Mouse (Mus musculus): ENCODE measurements at regions not wholly inside any gene's neighbourhood (a gene's known extent, or its start where the extent isn't known, plus 50 kb on each side); places are given as distances from the start of the nearest gene placed in this dataset.
"Not testable (repeated sequence)": the region's sequence is repeated elsewhere in the genome, so short reads cannot be mapped to it uniquely, and the experiment has no call there.

- Histone ChIP-seq H3K9ac (ENCODE audit: low read depth, low read length) (no peak overlapping the region), H3K9me3 (replicated peaks; ENCODE audit: control insufficient read depth, low read length) (no peaks in the 10 kb centered on the region), H3K27ac (ENCODE audit: low read depth, low read length) (no peak overlapping the region), H3K36me3 (ENCODE audit: control insufficient read depth, insufficient read depth, low read length) (no peaks in the 10 kb centered on the region), H3K4me1 (ENCODE audit: control insufficient read depth, insufficient read depth, low read length) (no peaks in the 10 kb centered on the region), H3K4me2 (no peak overlapping the region), H3K27me3 (ENCODE audit: control insufficient read depth, insufficient read depth, low read length) (no peaks in the 10 kb centered on the region), H3K4me3 (ENCODE audit: low read depth, low read length) (no peak overlapping the region)
- 58% methylated on average over 11 of the region's 11 CpGs for WGBS (ENCODE audit: insufficient replicate concordance)
- ATAC-seq (replicated peaks; ENCODE audit: insufficient number of reproducible peaks, low FRiP score, low TSS enrichment), result no peak
Measured at GRCm38 (mm10) chr15:59728817-59729560, 287.4 kb downstream of the 4933412E24Rik start.

DNA sequence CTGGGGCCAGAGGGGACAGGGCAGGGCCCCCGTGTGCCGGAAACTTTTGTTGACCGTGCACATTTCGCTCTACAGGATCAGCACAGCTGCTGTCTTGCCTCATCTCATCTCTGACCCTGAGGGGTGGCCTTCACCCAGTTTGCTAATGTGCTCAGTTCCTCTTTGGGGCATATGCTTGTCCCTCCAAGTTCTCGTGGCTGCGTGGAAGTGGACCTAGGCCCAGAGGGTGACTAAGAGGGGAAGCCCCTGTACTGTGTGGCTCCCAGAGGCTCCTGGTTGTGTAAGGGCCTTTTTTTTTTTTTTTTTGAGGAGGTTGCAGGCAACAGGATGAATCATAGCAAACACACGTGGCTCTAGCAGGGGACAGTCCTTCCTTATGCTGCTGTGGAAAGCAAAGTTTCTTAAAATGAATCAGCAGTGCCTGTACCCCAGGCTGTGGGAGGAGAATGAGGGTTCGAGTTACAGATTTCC lies 288.2 kb downstream of the 4933412E24Rik start:
- Histone ChIP-seq H3K4me1 (ENCODE audit: control insufficient read depth, insufficient read depth, low read length) (no peaks in the 10 kb centered on the region), H3K4me2 (no peak overlapping the region), H3K36me3 (ENCODE audit: control insufficient read depth, insufficient read depth, low read length) (no peaks in the 10 kb centered on the region), H3K9ac (ENCODE audit: low read depth, low read length) (no peak overlapping the region), H3K9me3 (replicated peaks; ENCODE audit: control insufficient read depth, low read length) (no peaks in the 10 kb centered on the region), H3K27ac (ENCODE audit: low read depth, low read length) (no peak overlapping the region), H3K4me3 (ENCODE audit: low read depth, low read length) (no peak overlapping the region), H3K27me3 (ENCODE audit: control insufficient read depth, insufficient read depth, low read length) (no peaks in the 10 kb centered on the region)
- 61% methylated on average over 8 of the region's 8 CpGs for WGBS (ENCODE audit: insufficient replicate concordance)
- no peak for ATAC-seq (replicated peaks; ENCODE audit: insufficient number of reproducible peaks, low FRiP score, low TSS enrichment)

DNA sequence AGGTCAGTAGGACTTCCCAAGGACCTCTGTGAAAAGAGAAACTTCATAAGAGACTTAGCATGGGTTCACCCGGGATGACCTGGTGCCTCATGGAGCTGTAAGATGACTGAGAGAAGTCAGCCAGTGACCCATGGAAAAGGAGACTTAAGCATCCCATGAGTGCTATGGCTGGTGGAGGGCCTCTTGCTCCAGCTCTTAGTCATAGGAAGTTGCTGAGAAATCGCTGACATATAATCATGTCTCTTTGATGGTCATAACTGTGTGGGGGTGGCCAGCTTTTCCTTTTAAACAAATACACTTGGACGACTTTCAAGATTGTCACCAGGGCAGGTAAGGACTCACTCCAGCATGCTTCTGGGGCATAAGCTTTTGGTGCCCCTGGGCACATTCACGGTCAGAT lies 290.5 kb downstream of the 4933412E24Rik start:
- Histone ChIP-seq H3K4me2 (no peak overlapping the region), H3K27me3 (ENCODE audit: control insufficient read depth, insufficient read depth, low read length) (no peaks in the 10 kb centered on the region), H3K4me1 (ENCODE audit: control insufficient read depth, insufficient read depth, low read length) (no peaks in the 10 kb centered on the region), H3K9me3 (replicated peaks; ENCODE audit: control insufficient read depth, low read length) (no peaks in the 10 kb centered on the region), H3K27ac (ENCODE audit: low read depth, low read length) (no peak overlapping the region), H3K9ac (ENCODE audit: low read depth, low read length) (no peak overlapping the region), H3K4me3 (ENCODE audit: low read depth, low read length) (no peak overlapping the region), H3K36me3 (ENCODE audit: control insufficient read depth, insufficient read depth, low read length) (no peaks in the 10 kb centered on the region)
- no peak for ATAC-seq (replicated peaks; ENCODE audit: insufficient number of reproducible peaks, low FRiP score, low TSS enrichment)
- WGBS (ENCODE audit: insufficient replicate concordance), result 81% methylated on average over 4 of the region's 4 CpGs

- H3K9ac ChIP-seq (ENCODE audit: low read depth, low read length), result no peak overlapping the region
- no peaks in the 10 kb centered on the region for H3K27me3 ChIP-seq (ENCODE audit: control insufficient read depth, insufficient read depth, low read length)
- no peaks in the 10 kb centered on the region for H3K36me3 ChIP-seq (ENCODE audit: control insufficient read depth, insufficient read depth, low read length)
- no peak for ATAC-seq (replicated peaks; ENCODE audit: insufficient number of reproducible peaks, low FRiP score, low TSS enrichment)
- no peaks in the 10 kb centered on the region for H3K9me3 ChIP-seq (replicated peaks; ENCODE audit: control insufficient read depth, low read length)
- no peaks in the 10 kb centered on the region for H3K4me1 ChIP-seq (ENCODE audit: control insufficient read depth, insufficient read depth, low read length)
- H3K4me2 ChIP-seq, result no peak overlapping the region
- no peak overlapping the region for H3K27ac ChIP-seq (ENCODE audit: low read depth, low read length)
- 77% methylated on average over 2 of the region's 2 CpGs for WGBS (ENCODE audit: insufficient replicate concordance)
- no peak overlapping the region for H3K4me3 ChIP-seq (ENCODE audit: low read depth, low read length)
Measured at GRCm38 (mm10) chr15:59722661-59723413, 293.6 kb downstream of the 4933412E24Rik start.

DNA sequence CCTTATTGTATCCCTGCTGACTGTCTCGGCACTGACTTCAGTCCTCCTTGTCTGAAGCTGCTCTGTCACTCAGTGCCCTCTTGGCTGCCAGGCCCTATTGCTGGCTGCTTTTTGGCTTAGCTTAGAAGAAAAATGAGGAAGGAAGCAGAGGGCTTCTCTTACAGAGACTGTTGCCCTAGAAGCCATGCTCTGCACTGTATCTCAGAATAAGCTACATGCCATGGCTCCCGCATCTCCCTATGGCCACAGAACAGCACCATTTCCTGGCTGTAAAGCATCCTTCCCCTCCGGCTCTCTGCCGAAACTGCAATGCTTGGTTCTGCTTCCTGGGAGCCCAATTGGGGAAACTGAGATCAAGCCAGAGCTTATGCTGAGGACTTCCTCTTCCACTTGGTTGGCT lies 295.0 kb downstream of the 4933412E24Rik start:
- WGBS (ENCODE audit: insufficient replicate concordance), result 71% methylated on average over 4 of the region's 4 CpGs
- Histone ChIP-seq H3K4me3 (ENCODE audit: low read depth, low read length) (no peak overlapping the region), H3K27ac (ENCODE audit: low read depth, low read length) (no peak overlapping the region), H3K4me1 (ENCODE audit: control insufficient read depth, insufficient read depth, low read length) (no peaks in the 10 kb centered on the region), H3K36me3 (ENCODE audit: control insufficient read depth, insufficient read depth, low read length) (no peaks in the 10 kb centered on the region), H3K9ac (ENCODE audit: low read depth, low read length) (no peak overlapping the region), H3K27me3 (ENCODE audit: control insufficient read depth, insufficient read depth, low read length) (no peaks in the 10 kb centered on the region), H3K4me2 (no peak overlapping the region), H3K9me3 (replicated peaks; ENCODE audit: control insufficient read depth, low read length) (no peaks in the 10 kb centered on the region)
- ATAC-seq (replicated peaks; ENCODE audit: insufficient number of reproducible peaks, low FRiP score, low TSS enrichment), result no peak

DNA sequence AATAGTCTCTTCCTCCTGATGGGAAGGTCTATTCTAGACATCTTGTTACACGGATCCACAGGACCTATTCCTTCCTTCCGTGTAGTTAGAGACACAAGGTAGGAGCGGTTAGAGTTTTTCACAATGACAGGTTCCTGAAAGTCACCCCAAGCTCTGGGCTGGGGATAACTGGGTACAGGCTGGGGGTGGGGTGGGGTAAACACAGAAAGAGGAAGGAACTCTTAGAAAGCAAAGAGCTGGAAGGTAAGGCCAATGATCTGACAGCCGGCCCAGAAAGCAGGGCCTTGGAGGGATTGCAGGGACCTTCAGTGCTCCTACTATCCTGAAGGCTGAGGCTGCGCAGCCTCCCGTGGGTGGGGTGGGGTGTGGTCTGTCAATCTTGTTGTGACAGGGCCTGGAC lies 295.4 kb downstream of the 4933412E24Rik start:
- H3K36me3 ChIP-seq (ENCODE audit: control insufficient read depth, insufficient read depth, low read length), result no peaks in the 10 kb centered on the region
- H3K4me3 ChIP-seq (ENCODE audit: low read depth, low read length), result no peak overlapping the region
- ATAC-seq (replicated peaks; ENCODE audit: insufficient number of reproducible peaks, low FRiP score, low TSS enrichment), result no peak
- H3K9me3 ChIP-seq (replicated peaks; ENCODE audit: control insufficient read depth, low read length), result no peaks in the 10 kb centered on the region
- WGBS (ENCODE audit: insufficient replicate concordance), result 74% methylated on average over 6 of the region's 6 CpGs
- H3K9ac ChIP-seq (ENCODE audit: low read depth, low read length), result no peak overlapping the region
- H3K27me3 ChIP-seq (ENCODE audit: control insufficient read depth, insufficient read depth, low read length), result no peaks in the 10 kb centered on the region
- no peak overlapping the region for H3K27ac ChIP-seq (ENCODE audit: low read depth, low read length)
- H3K4me1 ChIP-seq (ENCODE audit: control insufficient read depth, insufficient read depth, low read length), result no peaks in the 10 kb centered on the region
- H3K4me2 ChIP-seq, result no peak overlapping the region

- no peak overlapping the region for H3K27ac ChIP-seq (ENCODE audit: low read depth, low read length)
- no peaks in the 10 kb centered on the region for H3K4me1 ChIP-seq (ENCODE audit: control insufficient read depth, insufficient read depth, low read length)
- no peak overlapping the region for H3K4me3 ChIP-seq (ENCODE audit: low read depth, low read length)
- 82% methylated on average over 6 of the region's 6 CpGs for WGBS (ENCODE audit: insufficient replicate concordance)
- no peak overlapping the region for H3K4me2 ChIP-seq
- no peak overlapping the region for H3K9ac ChIP-seq (ENCODE audit: low read depth, low read length)
- H3K9me3 ChIP-seq (replicated peaks; ENCODE audit: control insufficient read depth, low read length), result no peaks in the 10 kb centered on the region
- H3K36me3 ChIP-seq (ENCODE audit: control insufficient read depth, insufficient read depth, low read length), result no peaks in the 10 kb centered on the region
- H3K27me3 ChIP-seq (ENCODE audit: control insufficient read depth, insufficient read depth, low read length), result no peaks in the 10 kb centered on the region
- no peak for ATAC-seq (replicated peaks; ENCODE audit: insufficient number of reproducible peaks, low FRiP score, low TSS enrichment)
Measured at GRCm38 (mm10) chr15:59720149-59720548, 296.3 kb downstream of the 4933412E24Rik start.

- H3K36me3 ChIP-seq (ENCODE audit: control insufficient read depth, insufficient read depth, low read length); H3K9me3 ChIP-seq (replicated peaks; ENCODE audit: control insufficient read depth, low read length); H3K27ac ChIP-seq (ENCODE audit: low read depth, low read length); ATAC-seq (replicated peaks; ENCODE audit: insufficient number of reproducible peaks, low FRiP score, low TSS enrichment); H3K27me3 ChIP-seq (ENCODE audit: control insufficient read depth, insufficient read depth, low read length); H3K4me3 ChIP-seq (ENCODE audit: low read depth, low read length); H3K4me1 ChIP-seq (ENCODE audit: control insufficient read depth, insufficient read depth, low read length); H3K4me2 ChIP-seq; H3K9ac ChIP-seq (ENCODE audit: low read depth, low read length): not testable (repeated sequence)
- WGBS (ENCODE audit: insufficient replicate concordance), result 71% methylated on average over 6 of the region's 6 CpGs
Measured at GRCm38 (mm10) chr15:59719383-59720128, 296.9 kb downstream of the 4933412E24Rik start.
